Mouse (Mus musculus) CD4-positive, CD25-positive, alpha-beta regulatory T cell (primary cell): ENCODE data around the gene Gm4791. TPM values are rescaled to one million over a fixed set of nuclear protein-coding genes. Genes with fewer than 3 reads are reported as not detected.

Experiments
- polyA plus RNA-seq: library from polyadenylated mRNA; unstranded; fragments of 100-300 nt; shearing (Covaris generic); gene quantifications from one replicate; pipeline ENCODE4 v1.2.1, GENCODE M21; 2017

Gene Gm4791
- not detected for polyA plus RNA-seq

GRCm38 (mm10) chr9:46998338-46998791, at the start of gene Gm4791:
Gm4791 (plus strand) TSS chr9:46998741.

